Mouse (Mus musculus) MEL (cell line): Measurements from ENCODE around the gene Zdhhc16. TPM values are rescaled to one million over a fixed set of nuclear protein-coding genes. Genes with fewer than 3 reads are reported as not detected.

Source experiments
- DNase-seq: peaks from one replicate; pipeline ENCODE4 v3.0.0; 2011; ENCODE audit warnings: low read depth, low spot score
- H3K27ac ChIP-seq: 2 replicates; pipeline ENCODE4 v1.5.1; 2012; ENCODE audit warnings: low read depth, mild to moderate bottlenecking, control low read depth, low read length, moderate library complexity; ENCODE audit not compliant: control insufficient read depth
- H3K27me3 ChIP-seq, 2 experiments: fragments of 150-350 bp in 1 of 2; sonication (generic) in 1 of 2; 2 replicates each; pipeline ENCODE4 v1.6.1; 2012; ENCODE audit warnings: low read length in 2 of 2, mild to moderate bottlenecking in 2 of 2, improper control_type of control experiment in 1 of 2, moderate library complexity in 1 of 2; ENCODE audit not compliant: insufficient read depth in 2 of 2, control insufficient read depth in 1 of 2
- H3K36me3 ChIP-seq, 2 experiments: 2 replicates each; pipeline ENCODE4 v1.6.1; 2012 to 2014; ENCODE audit warnings: low read length in 2 of 2, improper control_type of control experiment in 1 of 2, inconsistent platforms in 1 of 2, mild to moderate bottlenecking in 1 of 2; ENCODE audit not compliant: insufficient read depth in 2 of 2, control insufficient read depth in 1 of 2
- H3K4me1 ChIP-seq, 2 experiments: fragments of 150-350 bp in 1 of 2; sonication (generic) in 1 of 2; 2 replicates each; pipeline ENCODE4 v1.6.1; 2012; ENCODE audit warnings: low read length in 2 of 2, improper control_type of control experiment in 1 of 2, mild to moderate bottlenecking in 1 of 2; ENCODE audit not compliant: insufficient read depth in 2 of 2, control insufficient read depth in 1 of 2
- H3K4me3 ChIP-seq, 2 experiments: fragments of 150-350 bp in 1 of 2; sonication (generic) in 1 of 2; 2 replicates each; pipeline ENCODE4 v1.5.1; 2012; ENCODE audit warnings: low read depth in 2 of 2, low read length in 2 of 2, mild to moderate bottlenecking in 2 of 2, moderate library complexity in 2 of 2, control low read depth in 1 of 2, improper control_type of control experiment in 1 of 2; ENCODE audit not compliant: control insufficient read depth in 1 of 2, insufficient read depth in 1 of 2
- H3K79me2 ChIP-seq: 2 replicates; pipeline ENCODE4 v1.6.1; 2012; ENCODE audit warnings: mild to moderate bottlenecking, low read length, moderate library complexity; ENCODE audit not compliant: control insufficient read depth, poor library complexity, insufficient read depth
- H3K9ac ChIP-seq: 2 replicates; pipeline ENCODE4 v1.6.1; 2012; ENCODE audit warnings: low read depth, mild to moderate bottlenecking, control low read depth, low read length, moderate library complexity; ENCODE audit not compliant: control insufficient read depth, poor library complexity, severe bottlenecking
- H3K9me3 ChIP-seq: fragments of 150-350 bp; sonication (generic); replicated peaks from 2 replicates; pipeline ENCODE4 v1.6.1; 2012; ENCODE audit warnings: mild to moderate bottlenecking, low read length, improper control_type of control experiment, moderate library complexity; ENCODE audit not compliant: insufficient read depth
- BHLHE40 ChIP-seq: IDR thresholded peaks from 2 replicates; pipeline ENCODE4 v1.6.1; 2012; ENCODE audit warnings: low read depth, mild to moderate bottlenecking, inconsistent platforms, low read length, improper control_type of control experiment, borderline replicate concordance
- CHD1 ChIP-seq: IDR thresholded peaks from 2 replicates; pipeline ENCODE4 v1.6.1; 2012; ENCODE audit warnings: low read depth, mild to moderate bottlenecking, inconsistent platforms, low read length, improper control_type of control experiment
- CHD2 ChIP-seq: IDR thresholded peaks from 2 replicates; pipeline ENCODE4 v1.6.1; 2011; ENCODE audit warnings: low read length, improper control_type of control experiment
- CTCF ChIP-seq, 3 experiments: IDR thresholded peaks in 2 of 3; conservative IDR thresholded peaks in 1 of 3; 2 replicates each; pipeline ENCODE4 v1.5.1; 2011 to 2012; ENCODE audit warnings: low read length in 3 of 3, low read depth in 2 of 3, mild to moderate bottlenecking in 2 of 3, improper control_type of control experiment in 1 of 3, inconsistent platforms in 1 of 3, mixed read lengths in 1 of 3, moderate library complexity in 1 of 3; ENCODE audit not compliant: control insufficient read depth in 1 of 3, insufficient read depth in 1 of 3, poor library complexity in 1 of 3, severe bottlenecking in 1 of 3
- E2F4 ChIP-seq: IDR thresholded peaks from 2 replicates; pipeline ENCODE4 v1.6.1; 2011; ENCODE audit warnings: low read depth, low read length, improper control_type of control experiment, borderline replicate concordance
- ELF1 ChIP-seq: IDR thresholded peaks from 2 replicates; pipeline ENCODE4 v1.6.1; 2014; ENCODE audit warnings: low read depth, mild to moderate bottlenecking, inconsistent platforms, low read length, improper control_type of control experiment, moderate library complexity
- GATA1 ChIP-seq: IDR thresholded peaks from 2 replicates; pipeline ENCODE4 v1.6.1; 2011; ENCODE audit warnings: low read depth, low read length, improper control_type of control experiment
- HCFC1 ChIP-seq: IDR thresholded peaks from 2 replicates; pipeline ENCODE4 v1.6.1; 2012; ENCODE audit warnings: low read depth, mild to moderate bottlenecking, inconsistent platforms, low read length, improper control_type of control experiment, moderate library complexity
- JUND ChIP-seq: IDR thresholded peaks from 2 replicates; pipeline ENCODE4 v1.6.1; 2011; ENCODE audit warnings: low read depth, mild to moderate bottlenecking, improper control_type of control experiment, low read length
- MAX ChIP-seq: IDR thresholded peaks from 2 replicates; pipeline ENCODE4 v1.6.1; 2011; ENCODE audit warnings: low read length, improper control_type of control experiment
- MAZ ChIP-seq: IDR thresholded peaks from 2 replicates; pipeline ENCODE4 v1.6.1; 2012; ENCODE audit warnings: low read depth, mild to moderate bottlenecking, inconsistent platforms, low read length, improper control_type of control experiment
- MEF2A ChIP-seq: IDR thresholded peaks from 2 replicates; pipeline ENCODE4 v1.6.1; 2014; ENCODE audit warnings: low read depth, mild to moderate bottlenecking, inconsistent platforms, low read length, improper control_type of control experiment; ENCODE audit not compliant: poor library complexity, insufficient replicate concordance, severe bottlenecking; ENCODE audit errors: extremely low read depth
- MYB ChIP-seq: IDR thresholded peaks from 2 replicates; pipeline ENCODE4 v1.6.1; 2011; ENCODE audit warnings: mild to moderate bottlenecking, low read depth, low read length, improper control_type of control experiment
- NRF1 ChIP-seq: IDR thresholded peaks from 2 replicates; pipeline ENCODE4 v1.6.1; 2014; ENCODE audit warnings: low read depth, mild to moderate bottlenecking, inconsistent platforms, low read length, improper control_type of control experiment, moderate library complexity; ENCODE audit not compliant: poor library complexity, insufficient read depth, severe bottlenecking
- POLR2A ChIP-seq, 2 experiments: IDR thresholded peaks; 2 replicates each; pipeline ENCODE4 v1.6.1; 2011 to 2012; ENCODE audit warnings: low read length in 2 of 2, mild to moderate bottlenecking in 2 of 2, control low read depth in 1 of 2, improper control_type of control experiment in 1 of 2, low read depth in 1 of 2, moderate library complexity in 1 of 2; ENCODE audit not compliant: control insufficient read depth in 1 of 2, insufficient read depth in 1 of 2, poor library complexity in 1 of 2
- RAD21 ChIP-seq: IDR thresholded peaks from 2 replicates; pipeline ENCODE4 v1.6.1; 2011; ENCODE audit warnings: mild to moderate bottlenecking, low read depth, low read length, improper control_type of control experiment
- SIN3A ChIP-seq: IDR thresholded peaks from 2 replicates; pipeline ENCODE4 v1.6.1; 2012; ENCODE audit warnings: low read length, improper control_type of control experiment, inconsistent platforms
- SMC3 ChIP-seq: IDR thresholded peaks from 2 replicates; pipeline ENCODE4 v1.6.1; 2011; ENCODE audit warnings: low read depth, low read length, improper control_type of control experiment
- TAL1 ChIP-seq: IDR thresholded peaks from 2 replicates; pipeline ENCODE4 v1.6.1; 2012; ENCODE audit warnings: mild to moderate bottlenecking, inconsistent platforms, low read length, moderate library complexity, mixed read lengths
- TCF12 ChIP-seq: IDR thresholded peaks from 2 replicates; pipeline ENCODE4 v1.6.1; 2014; ENCODE audit warnings: low read depth, mild to moderate bottlenecking, inconsistent platforms, low read length, improper control_type of control experiment, moderate library complexity
- UBTF ChIP-seq: IDR thresholded peaks from 2 replicates; pipeline ENCODE4 v1.6.1; 2012; ENCODE audit warnings: low read depth, mild to moderate bottlenecking, inconsistent platforms, low read length, improper control_type of control experiment, moderate library complexity, borderline replicate concordance; ENCODE audit not compliant: insufficient read depth
- USF1 ChIP-seq: IDR thresholded peaks from 2 replicates; pipeline ENCODE4 v1.6.1; 2014; ENCODE audit warnings: low read depth, mild to moderate bottlenecking, inconsistent platforms, low read length, improper control_type of control experiment, moderate library complexity
- ZC3H11A ChIP-seq: IDR thresholded peaks from 2 replicates; pipeline ENCODE4 v1.6.1; 2012; ENCODE audit warnings: low read depth, mild to moderate bottlenecking, inconsistent platforms, low read length, improper control_type of control experiment
- ZKSCAN1 ChIP-seq: IDR thresholded peaks from 2 replicates; pipeline ENCODE4 v1.6.1; 2012; ENCODE audit warnings: low read depth, mild to moderate bottlenecking, inconsistent platforms, low read length, improper control_type of control experiment, moderate library complexity
- ZNF384 ChIP-seq: IDR thresholded peaks from 2 replicates; pipeline ENCODE4 v1.6.1; 2012; ENCODE audit warnings: low read depth, mild to moderate bottlenecking, inconsistent platforms, low read length, improper control_type of control experiment
- polyA plus RNA-seq, 2 experiments: library from polyadenylated mRNA; stranded (reverse) in 1 of 2; unstranded in 1 of 2; fragments of >175 nt in 1 of 2; fragments of >200 nt in 1 of 2; gene quantifications; 2 replicates each; pipeline versions ENCODE4 v1.2.1 to v1.2.4; 2012; ENCODE audit warnings: low replicate concordance in 2 of 2, low read depth in 1 of 2; ENCODE audit not compliant: insufficient read length in 2 of 2, insufficient read depth in 1 of 2, missing spikeins in 1 of 2
- total RNA-seq: library from RNA; depleted of rRNA; stranded (reverse); fragments of 300-350 nt; gene quantifications from 2 replicates; pipeline ENCODE4 v1.2.3, GENCODE M21; 2012

Zdhhc16 gene
- total and polyA plus RNA-seq, 3 experiments: 99.2 to 128 TPM; not detected in 1

DNA sequence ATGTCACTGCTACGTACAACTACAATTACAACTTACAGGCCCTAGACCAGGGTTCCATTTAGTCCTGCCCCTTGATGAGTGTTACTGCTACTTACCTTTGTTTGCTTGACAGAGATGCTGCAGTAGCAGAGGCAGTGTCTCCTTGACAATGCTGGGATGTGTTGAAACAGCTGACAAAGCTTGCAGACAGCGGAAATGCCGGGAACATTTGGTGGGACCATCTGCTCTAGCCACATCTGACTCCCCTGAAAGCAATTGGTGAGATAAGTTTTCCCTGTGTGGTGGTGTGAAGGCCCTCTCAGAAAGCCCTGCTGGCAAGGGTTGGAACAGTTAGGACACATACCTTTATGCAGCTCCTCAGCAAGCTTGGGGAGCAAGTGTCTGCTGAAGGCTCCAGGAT is 20.3 kb downstream of the Zdhhc16 start:
- no peaks in the 10 kb centered on the region for H3K9me3 ChIP-seq
- no peak overlapping the region for H3K27ac ChIP-seq
- H3K9ac ChIP-seq: no peak overlapping the region
- H3K4me1 ChIP-seq: no peaks in the 10 kb centered on the region
- no peaks in the 10 kb centered on the region for H3K79me2 ChIP-seq
- no peak for DNase-seq
- peaks cover 0 to 17% of the 10 kb centered on the region in 2 experiments; a peak in 2 of 4 replicates for H3K36me3 ChIP-seq
- no peak overlapping the region for H3K4me3 ChIP-seq
- TF ChIP-seq ZKSCAN1: no peak
- no peak for TF ChIP-seq MAZ
- no peak for TF ChIP-seq USF1
- TF ChIP-seq SIN3A: no peak
- TF ChIP-seq MYB: no peak
- no peak for TF ChIP-seq NRF1
- TF ChIP-seq CTCF (IDR thresholded peaks at IDR 0.05 in 2 of 3, conservative IDR thresholded peaks at IDR 0.05 in 1 of 3; ENCODE audit: control insufficient read depth in 1 of 3, insufficient read depth in 1 of 3, low read depth in 2 of 3, low read length in 3 of 3, poor library complexity in 1 of 3, severe bottlenecking in 1 of 3): no peak
- no peaks in the 10 kb centered on the region for H3K27me3 ChIP-seq

DNA sequence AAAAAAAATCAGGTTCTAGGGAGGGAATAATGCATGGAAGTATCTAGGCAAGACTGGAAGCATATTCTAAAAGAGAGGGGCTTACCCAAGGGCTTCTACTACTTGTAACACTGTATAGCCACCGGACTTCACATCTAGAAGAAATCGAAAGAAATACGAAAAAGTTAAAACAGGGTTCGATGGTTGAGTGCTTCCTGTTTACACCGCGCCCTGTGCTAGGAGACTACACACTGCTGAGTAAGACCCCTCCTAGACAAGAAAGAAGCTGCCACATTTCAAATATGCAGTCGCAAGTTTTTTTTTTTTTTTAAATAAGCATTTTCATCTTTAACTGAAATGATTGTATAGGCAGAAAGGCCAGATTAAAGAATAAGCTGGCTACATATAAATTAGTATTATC is 36.3 kb downstream of the Zdhhc16 start:
- H3K9ac ChIP-seq: no peak overlapping the region
- DNase-seq: no peak
- H3K27ac ChIP-seq: no peak overlapping the region
- H3K36me3 ChIP-seq: peaks cover 0 to 28% of the 10 kb centered on the region in 2 experiments; a peak in 2 of 4 replicates
- no peaks in the 10 kb centered on the region; a peak in 1 of 4 replicates for H3K4me1 ChIP-seq
- TF ChIP-seq TAL1 (no peak), TCF12 (no peak), UBTF (no peak), MEF2A (no peak), SMC3 (no peak), HCFC1 (no peak), GATA1 (no peak), ELF1 (no peak), CHD1 (no peak), POLR2A (IDR thresholded peaks at IDR 0.05; ENCODE audit: control insufficient read depth in 1 of 2, insufficient read depth in 1 of 2, low read depth in 1 of 2, low read length in 2 of 2, poor library complexity in 1 of 2) (no peak), ZC3H11A (no peak), ZKSCAN1 (no peak), CHD2 (no peak), RAD21 (no peak), MAZ (no peak), MAX (no peak), BHLHE40 (no peak), JUND (no peak), ZNF384 (no peak), E2F4 (no peak)
- H3K9me3 ChIP-seq: no peaks in the 10 kb centered on the region
- no peak overlapping the region for H3K4me3 ChIP-seq
- peaks cover 10% of the 10 kb centered on the region for H3K79me2 ChIP-seq
- H3K27me3 ChIP-seq: no peaks in the 10 kb centered on the region
